Mouse (Mus musculus) heart, embryonic 15.5 days (tissue): ENCODE data around the gene Stat5a. TPM values are rescaled to one million over a fixed set of nuclear protein-coding genes. Genes with fewer than 3 reads are reported as not detected.

Experiments used
- ATAC-seq: fragments of 200-750 bp; cut with Nextera tagmentation; replicated peaks from 2 replicates; pipeline ENCODE4 v1.8.0; 2017; ENCODE audit warnings: low read depth, moderate TSS enrichment; ENCODE audit not compliant: insufficient number of reproducible peaks, insufficient read depth, low FRiP score
- H3K27ac ChIP-seq: fragments of 300-500 bp; sonication (generic); 2 replicates; pipeline ENCODE4 v1.5.1; 2015; ENCODE audit warnings: mild to moderate bottlenecking, inconsistent platforms
- H3K27me3 ChIP-seq: fragments of 300-500 bp; sonication (generic); 2 replicates; pipeline ENCODE4 v1.6.1; 2015; ENCODE audit warnings: inconsistent platforms
- H3K36me3 ChIP-seq: fragments of 300-500 bp; sonication (generic); 2 replicates; pipeline ENCODE4 v1.6.1; 2015; ENCODE audit warnings: mild to moderate bottlenecking, inconsistent platforms
- H3K4me1 ChIP-seq: fragments of 300-500 bp; sonication (generic); replicated peaks from 2 replicates; pipeline ENCODE4 v1.6.1; 2015; ENCODE audit warnings: inconsistent platforms
- H3K4me2 ChIP-seq: fragments of 300-500 bp; sonication (generic); 2 replicates; pipeline ENCODE4 v1.6.1; 2015; ENCODE audit warnings: inconsistent platforms, mild to moderate bottlenecking, moderate library complexity
- H3K4me3 ChIP-seq: fragments of 300-500 bp; sonication (generic); 2 replicates; pipeline ENCODE4 v1.5.1; 2015; ENCODE audit warnings: mild to moderate bottlenecking, inconsistent platforms
- H3K9ac ChIP-seq: fragments of 300-500 bp; sonication (generic); 2 replicates; pipeline ENCODE4 v1.6.1; 2015; ENCODE audit warnings: mild to moderate bottlenecking, inconsistent platforms
- H3K9me3 ChIP-seq: fragments of 300-500 bp; sonication (generic); replicated peaks from 2 replicates; pipeline ENCODE4 v1.6.1; 2016; ENCODE audit warnings: inconsistent platforms
- WGBS: fragments of 180-500 bp; shearing (Covaris S2); methylation state at CpG from one replicate; pipeline ENCODE4 v1.1.7; 2015; ENCODE audit warnings: mixed read lengths; 5-methylcytosine and 5-hydroxymethylcytosine counted together
- polyA plus RNA-seq: library from polyadenylated mRNA; unstranded; fragments of >200 nt; fragmentation: Nextera tagmentation; extraction: Ambion mirVana; gene quantifications from 2 replicates; pipeline ENCODE4 v1.2.1, GENCODE M21; 2015

Stat5a gene
- polyA plus RNA-seq, 1 experiment from 2014 or later, result 6.1 TPM

DNA sequence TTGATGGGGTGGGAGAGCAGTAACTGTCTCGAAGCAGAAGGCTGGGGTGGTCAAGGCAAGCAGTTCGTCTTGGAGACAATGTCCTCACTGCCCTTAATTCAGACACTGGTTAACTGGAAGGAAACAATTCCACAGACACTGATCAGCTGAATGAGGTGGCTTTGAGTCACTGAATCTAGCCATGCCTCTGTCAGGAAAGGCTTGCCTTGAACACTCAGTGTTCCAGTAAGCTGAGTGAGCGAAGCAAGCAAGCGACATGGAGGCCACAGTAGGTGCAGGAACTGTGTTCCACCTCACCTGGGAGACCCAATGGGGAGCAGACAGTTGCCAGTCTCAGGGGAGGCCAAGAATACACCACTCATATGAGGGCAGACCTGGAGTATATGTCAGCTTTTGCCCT, 28.1 kb downstream of the Stat5a start:
- Histone ChIP-seq H3K4me1 (peaks cover 24% of the 10 kb centered on the region), H3K4me3 (no peak overlapping the region), H3K36me3 (peaks cover 46% of the 10 kb centered on the region), H3K4me2 (no peak overlapping the region), H3K27ac (no peak overlapping the region), H3K9ac (no peak overlapping the region), H3K27me3 (no peaks in the 10 kb centered on the region), H3K9me3 (no peaks in the 10 kb centered on the region)
- ATAC-seq, result no peak
- WGBS, result 85% methylated on average over 4 of the region's 4 CpGs

- Histone ChIP-seq H3K27ac (no peak overlapping the region), H3K9ac (no peak overlapping the region), H3K27me3 (no peaks in the 10 kb centered on the region), H3K4me3 (no peak overlapping the region), H3K36me3 (peaks cover 46% of the 10 kb centered on the region), H3K4me2 (no peak overlapping the region), H3K4me1 (peaks cover 27% of the 10 kb centered on the region), H3K9me3 (no peaks in the 10 kb centered on the region)
- 57% methylated on average over 3 of the region's 3 CpGs for WGBS
- no peak for ATAC-seq
Observed at GRCm38 (mm10) chr11:100887764-100888163, 28.6 kb downstream of the Stat5a start.

DNA sequence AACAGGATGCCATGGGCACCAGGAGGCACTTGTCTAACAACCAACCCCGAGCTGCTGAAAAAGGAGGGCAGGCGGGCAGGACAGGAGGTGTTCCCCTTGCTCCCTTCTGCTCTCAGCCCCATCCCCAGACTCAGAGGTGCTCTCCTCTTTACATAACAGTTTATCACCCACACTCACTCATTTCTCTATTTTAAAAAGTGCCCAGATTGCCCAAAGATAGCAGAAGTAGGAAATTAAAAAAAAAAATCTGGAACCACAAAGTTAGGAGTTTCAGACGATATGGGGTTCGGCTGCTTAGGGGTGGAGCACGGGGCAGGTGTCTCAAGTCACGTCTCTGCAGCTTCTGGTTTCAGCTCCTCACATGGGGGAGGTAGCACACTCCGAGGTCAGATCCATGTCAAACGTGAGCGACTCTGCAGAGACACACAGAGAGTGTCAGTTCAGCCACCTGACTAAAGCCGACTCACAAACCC, 29.2 kb downstream of the Stat5a start:
- H3K4me3 ChIP-seq, result no peak overlapping the region
- no peaks in the 10 kb centered on the region for H3K9me3 ChIP-seq
- H3K27ac ChIP-seq, result 0 out of 2 replicates have a peak overlapping the region, but pooled peaks have one; percentile 9
- peaks cover 50% of the 10 kb centered on the region for H3K36me3 ChIP-seq
- no peak overlapping the region for H3K4me2 ChIP-seq
- no peak overlapping the region for H3K9ac ChIP-seq
- H3K4me1 ChIP-seq, result peaks cover 32% of the 10 kb centered on the region
- WGBS, result 63% methylated on average over 10 of the region's 10 CpGs
- no peak for ATAC-seq
- H3K27me3 ChIP-seq, result no peaks in the 10 kb centered on the region

GRCm38 (mm10) chr11:100890481-100890880, 31.3 kb downstream of the Stat5a start:
- no peaks in the 10 kb centered on the region for H3K9me3 ChIP-seq
- H3K27ac ChIP-seq, result peak overlapping the region; percentile 77; the same call in 1 of the 2 replicates
- H3K9ac ChIP-seq, result no peak overlapping the region
- no peak overlapping the region for H3K4me3 ChIP-seq
- peaks cover 47% of the 10 kb centered on the region for H3K36me3 ChIP-seq
- no peaks in the 10 kb centered on the region for H3K27me3 ChIP-seq
- ATAC-seq, result no peak
- H3K4me1 ChIP-seq, result peaks cover 39% of the 10 kb centered on the region
- 72% methylated on average over 6 of the region's 6 CpGs for WGBS
- H3K4me2 ChIP-seq, result no peak overlapping the region

DNA sequence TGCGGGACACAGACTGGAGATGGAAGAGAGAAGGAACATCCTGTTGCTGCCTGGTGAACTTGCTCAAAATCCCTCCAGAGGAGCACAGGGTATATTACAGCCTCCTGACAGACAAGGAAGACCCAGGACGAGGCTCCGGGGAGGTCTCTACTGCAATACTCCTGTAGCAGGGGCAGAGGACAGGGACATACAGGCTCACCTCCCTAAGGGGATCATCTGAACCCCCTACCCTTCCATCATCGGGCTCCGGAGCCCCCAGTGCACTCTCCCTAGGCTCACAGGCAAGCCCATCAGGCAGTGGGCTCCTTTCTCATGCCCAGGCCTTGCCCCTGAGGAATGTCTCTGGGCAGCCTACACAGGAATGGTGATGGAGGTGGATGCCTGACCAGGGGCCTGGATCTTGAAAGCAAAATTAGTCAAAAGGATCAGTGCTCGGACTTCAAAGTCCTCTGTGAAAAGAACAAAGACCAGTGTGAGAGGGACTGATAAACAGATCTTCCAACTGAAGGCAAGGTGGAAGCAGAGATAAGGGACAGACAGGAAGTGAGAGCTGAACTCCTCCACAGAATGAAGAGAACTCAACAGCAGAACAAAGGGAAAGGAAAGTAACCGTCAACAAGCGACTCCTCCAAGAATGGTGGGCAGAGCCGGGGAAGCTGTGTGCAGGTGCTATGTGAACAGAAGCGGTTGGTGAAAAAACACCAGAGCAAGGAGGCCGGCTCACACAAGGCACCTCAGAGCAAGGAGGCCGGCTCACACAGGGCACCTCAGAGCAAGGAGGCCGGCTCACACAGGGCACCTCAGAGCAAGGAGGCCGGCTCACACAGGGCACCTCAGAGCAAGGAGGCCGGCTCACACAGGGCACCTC, 32.3 kb downstream of the Stat5a start:
- no peaks in the 10 kb centered on the region for H3K27me3 ChIP-seq
- no peak overlapping the region for H3K4me3 ChIP-seq
- 0 out of 2 replicates have a peak, but pooled peaks have one; percentile 16 for ATAC-seq
- H3K4me2 ChIP-seq, result no peak overlapping the region
- 52% methylated on average over 15 of the region's 15 CpGs for WGBS
- H3K9ac ChIP-seq, result no peak overlapping the region
- peaks cover 35% of the 10 kb centered on the region for H3K4me1 ChIP-seq
- H3K9me3 ChIP-seq, result no peaks in the 10 kb centered on the region
- H3K27ac ChIP-seq, result peak overlapping the region; percentile 77
- H3K36me3 ChIP-seq, result peaks cover 45% of the 10 kb centered on the region

DNA sequence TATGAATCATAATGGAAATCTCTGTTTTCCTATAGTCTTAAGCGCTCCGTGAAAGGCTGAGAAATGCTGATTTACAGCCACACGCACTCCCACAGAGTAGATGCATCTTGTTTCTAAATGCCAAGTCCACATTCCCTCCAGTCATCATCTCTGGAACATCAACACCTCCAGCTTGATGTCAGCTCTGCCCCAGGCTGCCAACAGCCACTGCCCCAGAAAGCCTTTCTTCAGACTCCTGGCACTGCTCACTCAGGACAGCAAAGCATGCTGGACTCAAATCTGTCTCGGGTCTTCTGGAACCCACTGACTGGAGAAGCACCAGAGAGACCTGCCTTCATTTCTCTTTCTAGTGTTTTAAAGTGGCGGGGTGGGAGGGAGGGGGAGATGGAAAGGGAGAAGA, 33.3 kb downstream of the Stat5a start:
- 58% methylated on average over 5 of the region's 5 CpGs for WGBS
- H3K27ac ChIP-seq, result peak overlapping the region; percentile 77
- H3K9ac ChIP-seq, result no peak overlapping the region
- no peaks in the 10 kb centered on the region for H3K27me3 ChIP-seq
- H3K4me1 ChIP-seq, result peaks cover 32% of the 10 kb centered on the region
- ATAC-seq, result no peak; the same call in 1 of the 2 replicates
- H3K36me3 ChIP-seq, result peaks cover 45% of the 10 kb centered on the region
- no peaks in the 10 kb centered on the region for H3K9me3 ChIP-seq
- no peak overlapping the region for H3K4me2 ChIP-seq
- H3K4me3 ChIP-seq, result no peak overlapping the region

DNA sequence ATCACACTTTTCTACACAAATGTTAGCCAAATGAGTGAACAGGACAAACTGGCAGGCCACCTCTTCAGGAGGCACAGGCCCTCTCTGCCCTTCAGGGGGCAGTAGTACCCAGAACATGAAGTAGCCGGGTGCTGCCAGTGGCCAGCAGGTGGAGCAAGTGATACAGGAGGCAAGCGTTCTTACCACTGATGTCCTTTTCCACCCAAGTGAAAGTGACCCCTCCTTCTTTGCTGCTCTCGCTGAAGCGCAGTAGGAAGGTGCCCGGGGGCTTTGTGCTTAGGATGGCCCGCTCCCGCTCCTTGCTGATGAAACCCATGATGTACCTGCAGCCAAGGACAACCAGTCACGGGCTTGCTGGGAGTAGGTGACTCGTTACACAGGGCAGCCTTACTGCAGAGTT, 34.3 kb downstream of the Stat5a start:
- peak; percentile 60; the same call in 1 of the 2 replicates for ATAC-seq
- peak overlapping the region; percentile 31; the same call in 1 of the 2 replicates for H3K4me2 ChIP-seq
- no peak overlapping the region for H3K9ac ChIP-seq
- peaks cover 29% of the 10 kb centered on the region for H3K4me1 ChIP-seq
- no peak overlapping the region for H3K4me3 ChIP-seq
- WGBS, result 15% methylated on average over 9 of the region's 9 CpGs
- H3K27ac ChIP-seq, result no peak overlapping the region
- peaks cover 41% of the 10 kb centered on the region; the same call in 1 of the 2 replicates for H3K36me3 ChIP-seq
- no peaks in the 10 kb centered on the region for H3K9me3 ChIP-seq
- no peaks in the 10 kb centered on the region for H3K27me3 ChIP-seq

DNA sequence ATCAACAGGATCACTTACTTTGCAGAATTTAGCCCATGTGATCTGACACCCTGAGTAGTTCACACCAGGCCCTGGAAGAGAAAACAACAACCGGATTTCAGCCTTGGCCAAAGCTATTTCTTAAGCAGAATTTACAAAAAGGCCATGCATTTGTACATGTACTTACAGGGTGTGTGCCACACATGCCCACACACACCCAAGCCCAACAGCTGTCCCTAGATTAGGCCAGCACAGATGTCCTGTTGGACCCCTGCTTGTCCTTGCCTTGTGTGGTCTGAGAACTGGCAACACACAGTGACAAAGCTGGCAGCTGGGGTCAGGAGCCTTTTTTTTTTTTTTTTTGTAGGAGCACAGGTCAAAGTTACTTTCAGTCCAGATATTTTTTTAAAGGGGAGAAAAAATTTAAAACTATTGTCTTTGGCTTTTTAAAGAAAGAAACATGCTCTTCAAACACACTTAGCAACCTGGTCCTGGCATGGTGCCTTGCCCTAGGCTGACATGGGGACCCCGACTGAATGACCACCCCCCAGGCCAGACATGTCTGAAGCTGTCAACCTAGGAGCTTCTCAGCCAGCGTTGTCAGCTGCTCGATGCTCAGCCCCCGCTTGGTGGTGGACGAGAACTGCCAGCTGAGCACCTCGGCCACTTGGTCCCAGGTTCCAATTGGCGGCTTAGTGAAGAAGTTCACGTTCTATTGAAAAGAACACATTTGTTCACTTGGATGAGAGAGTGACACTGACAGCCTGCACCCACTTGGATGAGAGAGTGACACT, 35.2 kb downstream of the Stat5a start:
- H3K36me3 ChIP-seq, result peaks cover 41% of the 10 kb centered on the region
- H3K4me1 ChIP-seq, result peaks cover 29% of the 10 kb centered on the region
- H3K9ac ChIP-seq, result no peak overlapping the region
- H3K4me3 ChIP-seq, result no peak overlapping the region
- no peak for ATAC-seq
- H3K4me2 ChIP-seq, result peak overlapping the region; percentile 31; the same call in 1 of the 2 replicates
- no peaks in the 10 kb centered on the region for H3K9me3 ChIP-seq
- WGBS, result 74% methylated on average over 9 of the region's 9 CpGs
- no peaks in the 10 kb centered on the region for H3K27me3 ChIP-seq
- no peak overlapping the region for H3K27ac ChIP-seq

DNA sequence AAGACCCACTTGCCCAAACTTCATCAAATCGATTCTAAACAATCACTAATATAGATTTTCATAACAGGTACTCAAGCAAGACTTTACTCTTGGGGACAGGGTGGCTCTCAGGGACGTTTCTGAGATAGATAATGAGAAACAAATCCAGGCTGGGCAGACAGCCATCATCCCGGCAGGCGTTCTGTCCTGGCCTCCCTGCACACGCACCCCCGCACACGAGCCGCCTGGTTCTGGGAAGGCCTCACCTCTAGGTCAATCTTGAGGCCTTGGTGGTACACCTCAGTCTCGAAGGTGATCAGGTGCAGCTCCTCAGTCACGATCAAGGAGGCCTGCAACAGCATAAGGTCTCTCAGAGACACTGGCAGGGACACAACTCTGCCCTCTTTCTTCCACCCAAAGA, 36.9 kb downstream of the Stat5a start:
- no peak for ATAC-seq
- peaks cover 46% of the 10 kb centered on the region for H3K36me3 ChIP-seq
- no peak overlapping the region for H3K4me2 ChIP-seq

DNA sequence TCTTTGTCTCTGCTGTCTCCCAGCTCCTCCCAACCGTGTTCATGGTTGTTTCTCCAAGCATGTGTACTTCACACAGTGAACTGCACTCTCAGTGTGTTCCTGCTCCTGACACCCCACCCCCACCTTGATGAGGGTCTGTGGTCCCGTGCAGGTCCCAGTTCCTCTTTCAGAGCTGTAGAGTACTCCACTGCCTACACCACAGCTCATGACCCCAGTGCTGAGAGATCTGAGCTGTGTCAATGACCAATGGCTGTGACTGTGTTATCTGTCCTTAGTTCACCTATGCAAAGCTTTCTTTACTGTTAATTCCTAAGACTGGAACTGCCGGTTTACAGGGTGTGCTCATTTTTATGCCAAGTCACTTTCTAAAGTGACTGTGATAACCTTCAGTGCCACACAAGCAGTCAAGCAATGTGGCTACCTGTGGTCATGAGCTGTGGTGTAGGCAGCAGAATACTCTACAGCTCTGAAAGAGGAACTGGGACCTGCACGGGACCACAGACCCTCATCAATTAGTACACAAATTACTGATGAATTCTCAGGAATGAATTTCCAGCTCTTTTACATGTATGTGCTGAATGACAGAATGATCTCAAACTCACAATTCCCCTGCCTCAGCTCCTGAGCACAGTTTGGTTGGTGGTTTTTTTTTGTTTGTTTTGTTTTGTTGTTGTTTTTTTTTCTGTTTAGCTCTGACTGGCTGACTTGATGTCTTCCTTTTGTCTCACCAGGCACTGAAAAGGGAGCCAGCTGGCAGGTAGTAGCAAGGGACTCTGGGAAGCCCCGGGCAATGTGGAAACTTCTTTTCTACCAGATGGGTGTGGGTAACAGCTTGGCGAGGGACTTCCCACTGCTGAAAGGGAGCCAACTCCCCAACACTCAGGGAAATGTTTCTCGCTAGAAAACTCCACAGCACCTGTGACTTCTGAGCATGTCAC, 38.4 kb downstream of the Stat5a start:
- Histone ChIP-seq H3K4me2 (no peak overlapping the region), H3K4me1 (peaks cover 12% of the 10 kb centered on the region), H3K9ac (no peak overlapping the region), H3K27ac (no peak overlapping the region), H3K36me3 (peaks cover 55% of the 10 kb centered on the region), H3K27me3 (no peaks in the 10 kb centered on the region), H3K4me3 (no peak overlapping the region), H3K9me3 (no peaks in the 10 kb centered on the region)
- WGBS, result 77% methylated on average over 7 of the region's 7 CpGs
- no peak for ATAC-seq

More for the DNA sequence above, 36.9 kb downstream of the Stat5a start:
- Histone ChIP-seq H3K27me3 (no peaks in the 10 kb centered on the region), H3K4me3 (no peak overlapping the region), H3K9me3 (no peaks in the 10 kb centered on the region), H3K9ac (no peak overlapping the region), H3K27ac (no peak overlapping the region), H3K4me1 (peaks cover 26% of the 10 kb centered on the region)
- 71% methylated on average over 10 of the region's 10 CpGs for WGBS
